Comparison of ENCODE assay signal across 26 mouse cellular contexts in genomic region chr13:64489886-64490285, GRCm38 (mm10). TPM values are rescaled to one million over a fixed set of nuclear protein-coding genes. Genes with fewer than 3 reads are reported as not detected.
A peak's percentile ranks its signal among the peaks of the same experiment; 100 is the strongest.
DNase-seq lines count a peak whose midpoint lies in the region; ATAC-seq lines count a peak whose summit lies in the region.
"Had no signal": no experiment of that assay in that cellular context is flagged by ENCODE, and none has a peak within 500 bp of the region (broad histone marks: within the 10 kb centered on the region; RNA-seq: fewer than 3 reads in every experiment).

No protein-coding gene starts in this region.

- H3K4me3 ChIP-seq in embryonic facial prominence, embryonic 14.5 days (ENCODE audit: low read depth, low read length): no peak overlapping the region
- H3K4me3 ChIP-seq in embryonic facial prominence, embryonic 10.5 days: no peak overlapping the region
- H3K4me3 ChIP-seq in lung, embryonic 15.5 days: no peak overlapping the region
- H3K4me3 ChIP-seq: embryonic facial prominence, embryonic 12.5 days; forebrain, embryonic 12.5 days; heart, embryonic 13.5 days; hindbrain, embryonic 15.5 days had no signal

- no peak overlapping the region for H3K4me2 ChIP-seq in embryonic facial prominence, embryonic 14.5 days (ENCODE audit: low read depth, low read length)
- H3K4me2 ChIP-seq in lung, embryonic 15.5 days: no peak overlapping the region
- H3K4me2 ChIP-seq: embryonic facial prominence, embryonic 12.5 days; forebrain, embryonic 12.5 days; heart, embryonic 13.5 days; hindbrain, embryonic 15.5 days had no signal

- ATAC-seq in embryonic facial prominence, embryonic 14.5 days (ENCODE audit: low read depth): 0 out of 2 replicates have a peak, but pooled peaks have one; percentile 26
- no peak for ATAC-seq in lung, embryonic 15.5 days (ENCODE audit: borderline replicate concordance, extremely low read depth, low FRiP score, low TSS enrichment)
- ATAC-seq: forebrain, embryonic 16.5 days had no signal

- no peaks in the 10 kb centered on the region for H3K27me3 ChIP-seq in embryonic facial prominence, embryonic 14.5 days (replicated peaks; ENCODE audit: control insufficient read depth, insufficient read depth, low read length)
- H3K27me3 ChIP-seq in embryonic facial prominence, embryonic 10.5 days (replicated peaks; ENCODE audit: low read depth, poor library complexity, severe bottlenecking): no peaks in the 10 kb centered on the region
- no peaks in the 10 kb centered on the region for H3K27me3 ChIP-seq in lung, embryonic 15.5 days
- H3K27me3 ChIP-seq: embryonic facial prominence, embryonic 12.5 days; forebrain, embryonic 12.5 days; heart, embryonic 13.5 days; hindbrain, embryonic 15.5 days had no signal

- H3K4me1 ChIP-seq in embryonic facial prominence, embryonic 14.5 days (ENCODE audit: control insufficient read depth, insufficient read depth, low read length): no peaks in the 10 kb centered on the region
- H3K4me1 ChIP-seq in embryonic facial prominence, embryonic 10.5 days: no peaks in the 10 kb centered on the region
- no peaks in the 10 kb centered on the region for H3K4me1 ChIP-seq in lung, embryonic 15.5 days
- H3K4me1 ChIP-seq: embryonic facial prominence, embryonic 12.5 days; forebrain, embryonic 12.5 days; heart, embryonic 13.5 days; hindbrain, embryonic 15.5 days had no signal

- H3K36me3 ChIP-seq in embryonic facial prominence, embryonic 14.5 days (ENCODE audit: control insufficient read depth, insufficient read depth, low read length): no peaks in the 10 kb centered on the region
- H3K36me3 ChIP-seq in embryonic facial prominence, embryonic 10.5 days (replicated peaks): no peaks in the 10 kb centered on the region
- H3K36me3 ChIP-seq in lung, embryonic 15.5 days: no peaks in the 10 kb centered on the region
- H3K36me3 ChIP-seq: embryonic facial prominence, embryonic 12.5 days; forebrain, embryonic 12.5 days; heart, embryonic 13.5 days; hindbrain, embryonic 15.5 days had no signal

- no peak overlapping the region for H3K9ac ChIP-seq in embryonic facial prominence, embryonic 14.5 days (ENCODE audit: low read depth, low read length)
- no peak overlapping the region for H3K9ac ChIP-seq in lung, embryonic 15.5 days
- H3K9ac ChIP-seq: embryonic facial prominence, embryonic 12.5 days; forebrain, embryonic 12.5 days; heart, embryonic 13.5 days; hindbrain, embryonic 15.5 days had no signal

- intact Hi-C loops in left cerebral cortex, postnatal 36 days (cut with DNase I): no loop called here

- peak; percentile 8 for DNase-seq in embryonic facial prominence, embryonic 14.5 days (ENCODE audit: low spot score)
- DNase-seq in embryonic facial prominence, embryonic 10.5 days (ENCODE audit: low spot score): no peak
- no peak for DNase-seq in lung, postnatal 4 days
- peak; percentile 14 for DNase-seq in NIH3T3 (ENCODE audit: low read depth)
- DNase-seq in mesoderm, embryonic 11.5 days (ENCODE audit: low read depth, low spot score): peak; percentile 21
- DNase-seq in layer of hippocampus, postnatal 36 days: no peak
- no peak for DNase-seq in left cerebral cortex, postnatal 36 days (ENCODE audit: low spot score in 2 of 2)
- DNase-seq: adrenal gland, adult 2 months; adrenal gland, postnatal 25 days; cerebellum, adult 18-20 months; cerebellum, adult 9-11 months; embryo, embryonic 11 days; gastrocnemius, postnatal 14 days; heart, postnatal 36 days had no signal

- 64% methylated on average over 6 of the region's 6 CpGs for WGBS in embryonic facial prominence, embryonic 14.5 days
- 75% methylated on average over 6 of the region's 6 CpGs for WGBS in embryonic facial prominence, embryonic 10.5 days
- 64% methylated on average over 6 of the region's 6 CpGs for WGBS in lung, embryonic 15.5 days

- H3K9me3 ChIP-seq in embryonic facial prominence, embryonic 14.5 days (ENCODE audit: control insufficient read depth, low read length): no peaks in the 10 kb centered on the region
- no peaks in the 10 kb centered on the region for H3K9me3 ChIP-seq in embryonic facial prominence, embryonic 10.5 days
- H3K9me3 ChIP-seq in lung, embryonic 15.5 days: no peaks in the 10 kb centered on the region
- H3K9me3 ChIP-seq: embryonic facial prominence, embryonic 12.5 days; forebrain, embryonic 12.5 days; heart, embryonic 13.5 days; hindbrain, embryonic 15.5 days had no signal

- no peak overlapping the region for H3K27ac ChIP-seq in embryonic facial prominence, embryonic 14.5 days (replicated peaks; ENCODE audit: low read depth, low read length)
- no peak overlapping the region for H3K27ac ChIP-seq in embryonic facial prominence, embryonic 10.5 days (replicated peaks)
- peak overlapping the region; percentile 31; the same call in 1 of the 2 replicates for H3K27ac ChIP-seq in lung, embryonic 15.5 days
- H3K27ac ChIP-seq: embryonic facial prominence, embryonic 12.5 days; forebrain, embryonic 12.5 days; heart, embryonic 13.5 days; hindbrain, embryonic 15.5 days had no signal

RNA-seq across cellular contexts. Expression of gene Fam240b, which starts 7.7 kb away (rescaled TPM):
- not detected in 2 replicates for polyA plus RNA-seq in embryonic facial prominence, embryonic 14.5 days (2014; fragmentation: Nextera tagmentation; extraction: Ambion mirVana)
- polyA plus RNA-seq in embryonic facial prominence, embryonic 10.5 days (2016; fragmentation: Nextera tagmentation; extraction: Ambion mirVana): not detected in 2 replicates
- not detected in 2 replicates for polyA plus RNA-seq in lung, embryonic 15.5 days (2015; fragmentation: Nextera tagmentation; extraction: Ambion mirVana)
- not detected for total RNA-seq in layer of hippocampus, postnatal 36 days (2021)
- total RNA-seq in left cerebral cortex, postnatal 36 days (2021): not detected
- total RNA-seq: adrenal gland, adult 2 months; adrenal gland, postnatal 25 days; heart, postnatal 36 days; MEL had no signal
- polyA plus RNA-seq: adrenal gland, adult 2 months; C2C12; embryonic facial prominence, embryonic 12.5 days; forebrain, embryonic 12.5 days; forebrain, embryonic 16.5 days; frontal cortex, adult 2 months; gonadal fat pad, adult 2 months; heart, embryonic 13.5 days; heart, postnatal 0 days; hindbrain, embryonic 11.5 days; hindbrain, embryonic 15.5 days had no signal

RNA-seq across cellular contexts. Expression of gene Cdk20, which starts 57.8 kb away (rescaled TPM):
- 11.0 and 11.6 TPM in 2 replicates for polyA plus RNA-seq in embryonic facial prominence, embryonic 14.5 days (2014; fragmentation: Nextera tagmentation; extraction: Ambion mirVana)
- polyA plus RNA-seq in embryonic facial prominence, embryonic 10.5 days (2016; fragmentation: Nextera tagmentation; extraction: Ambion mirVana): 10.2 and 11.7 TPM in 2 replicates
- 8.4 and 11.1 TPM in 2 replicates for polyA plus RNA-seq in lung, embryonic 15.5 days (2015; fragmentation: Nextera tagmentation; extraction: Ambion mirVana)
- 10 to 100 TPM in 1 of 2 experiments, 1 to 10 TPM in 1; 9.7 to 12.6 TPM for total RNA-seq in layer of hippocampus, postnatal 36 days (2021)
- total RNA-seq in left cerebral cortex, postnatal 36 days (2021): 10 to 100 TPM; 10.8 to 12.2 TPM

Comparison
In these comparisons a context has a peak if more than half of its experiments do, and no peak if none do; other contexts are left out.
1. DNase-seq: peak in embryonic facial prominence, embryonic 14.5 days (single experiment), NIH3T3 (single experiment) and mesoderm, embryonic 11.5 days (single experiment); none in embryonic facial prominence, embryonic 10.5 days (single experiment), lung, postnatal 4 days (0 of 2), layer of hippocampus, postnatal 36 days (0 of 2) and left cerebral cortex, postnatal 36 days (0 of 2).